Mouse (Mus musculus) stomach, postnatal 0 days (tissue): ENCODE measurements around the gene Erich6.

ENCODE experiments used
- CTCF ChIP-seq: IDR thresholded peaks from 2 replicates; pipeline ENCODE4 v1.5.1; 2016; ENCODE audit warnings: antibody characterized with exemption, low read depth, mild to moderate bottlenecking, moderate library complexity
- EP300 ChIP-seq: optimal IDR thresholded peaks from 2 replicates; pipeline ENCODE3; 2016; ENCODE audit warnings: antibody characterized with exemption

GRCm38 (mm10) chr3:58682336-58682735 is 45.3 kb upstream of the Erich6 start:
- TF ChIP-seq CTCF (no peak), EP300 (no peak)
